Mouse (Mus musculus): Measurements from ENCODE around the gene Ptpra. TPM values are rescaled to one million over a fixed set of nuclear protein-coding genes. Genes with fewer than 3 reads are reported as not detected.

The Ptpra gene
- 19.4 and 23.3 TPM in 2 replicates for polyA plus RNA-seq (2012)

DNA sequence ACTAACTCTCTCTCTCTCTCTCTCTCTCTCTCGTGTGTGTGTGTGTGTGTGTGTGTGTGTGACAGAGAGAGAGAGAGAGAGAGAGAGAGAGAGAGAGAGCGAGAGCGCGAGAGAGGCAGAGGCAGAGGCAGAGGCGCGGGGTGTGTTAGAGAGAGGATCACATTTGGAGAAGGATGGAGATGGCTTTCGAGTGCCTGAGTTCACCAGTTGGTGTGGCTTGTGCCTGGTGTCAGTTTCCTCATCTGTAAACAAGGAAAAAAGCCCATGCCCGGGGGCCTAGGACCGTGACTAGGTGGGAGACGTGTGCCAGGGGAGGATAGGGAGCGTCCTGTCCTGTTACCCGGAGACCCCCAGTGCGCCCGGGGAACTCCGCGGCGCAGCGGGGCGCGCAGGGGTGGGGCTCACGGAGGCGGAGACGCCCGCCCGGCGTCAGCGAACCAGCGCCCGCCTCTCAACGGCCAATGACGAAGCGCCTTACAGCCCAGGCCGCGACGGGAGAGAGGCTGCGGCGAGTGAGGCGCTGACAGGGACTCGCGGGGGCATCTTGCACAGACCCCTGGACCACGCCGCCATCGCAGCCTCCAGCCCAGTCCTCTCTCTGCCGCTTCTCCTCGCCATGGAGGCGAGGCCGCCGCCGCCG is at the start of gene Ptpra:
Gene Ptpra (plus strand): TSS at position 485 of the 640 bp plus-strand sequence.

DNA sequence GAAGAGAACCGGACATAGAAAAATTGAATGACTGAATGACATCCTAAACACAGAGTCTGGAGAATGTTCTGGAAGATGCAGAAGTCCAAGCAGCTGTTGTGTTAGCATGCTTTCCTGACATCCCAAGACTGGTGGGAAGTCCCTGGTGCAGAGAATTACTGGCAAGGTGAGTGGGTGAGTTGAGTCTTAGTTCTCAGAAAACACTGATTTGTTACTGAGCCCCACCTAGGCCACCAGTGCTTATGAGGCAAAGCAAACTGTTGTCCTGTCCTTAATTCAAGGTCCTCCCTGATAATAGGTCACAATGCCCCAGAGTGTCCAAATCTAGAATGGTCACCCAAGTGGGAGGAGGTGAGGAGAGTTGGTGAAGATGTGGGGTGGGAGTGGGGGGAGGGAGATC is 45.1 kb upstream of the Ptpra start, which contains the start of the genes Gm28372 and 1700020A23Rik:
Gene Gm28372 (plus strand): TSS at position 301 of the 400 bp plus-strand sequence.
Gene 1700020A23Rik (plus strand): TSS at position 321 of the 400 bp plus-strand sequence.

DNA sequence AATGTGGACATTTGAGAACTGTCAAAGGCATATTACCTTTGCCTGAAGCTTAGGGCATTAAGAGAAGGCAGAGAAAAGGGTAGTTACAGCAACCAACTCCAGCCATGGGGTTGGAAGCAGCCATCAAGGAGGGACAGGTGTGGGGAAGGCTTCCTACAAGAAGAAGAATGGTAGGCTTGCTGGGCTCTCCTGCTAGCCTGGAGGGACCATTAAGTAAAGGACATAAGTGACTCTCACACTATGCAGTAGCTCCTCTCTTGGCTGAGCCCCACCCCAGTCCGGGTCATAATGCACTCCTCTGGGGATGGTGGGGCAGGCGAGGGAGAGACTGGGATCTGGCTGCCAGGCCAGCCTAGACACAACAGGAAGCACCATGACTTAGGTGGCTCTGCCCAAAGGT is 43.9 kb upstream of the Ptpra start, which contains the start of gene Tmem239:
Gene Tmem239 (plus strand): TSS at position 301 of the 400 bp plus-strand sequence.

DNA sequence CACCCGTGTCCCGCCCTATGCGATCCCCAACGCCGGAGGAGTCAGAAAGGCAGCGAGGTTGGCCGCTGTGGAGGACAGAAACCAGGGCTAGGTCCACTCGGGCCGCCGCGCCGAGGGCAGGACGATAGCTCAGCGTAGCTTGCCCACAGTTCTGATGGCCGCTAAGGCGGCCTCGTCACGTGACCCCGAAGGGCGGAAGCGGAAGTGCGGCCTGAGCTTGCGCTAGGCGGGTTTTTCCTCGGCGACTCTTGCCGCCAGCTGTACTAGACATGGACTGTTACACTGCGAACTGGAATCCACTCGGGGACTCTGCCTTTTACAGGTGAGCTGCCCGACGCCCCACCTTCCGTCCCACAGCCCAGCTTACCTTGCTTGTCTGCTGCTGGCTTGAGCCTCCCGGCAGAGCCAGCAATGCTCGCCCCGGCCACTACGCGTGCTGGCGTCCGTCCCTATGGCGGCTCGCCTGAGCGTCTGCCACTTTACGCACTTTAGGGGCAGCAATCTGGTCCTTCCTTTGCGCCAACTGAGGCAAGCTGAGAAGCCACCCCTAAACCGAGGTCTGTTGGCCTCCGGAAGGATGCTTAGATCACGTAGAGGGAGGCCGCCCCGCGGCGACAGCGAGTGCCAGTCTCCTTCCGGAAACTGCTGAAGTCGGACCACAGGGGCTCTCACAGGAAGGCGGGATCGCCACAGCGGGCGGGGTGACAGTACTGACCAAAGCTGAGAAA is 25.8 kb upstream of the Ptpra start, which contains the start of the genes Vps16 and Pced1a:
Gene Vps16 (plus strand): TSS at position 214 of the 728 bp plus-strand sequence.
Gene Pced1a (minus strand): TSS at position 576 of the 728 bp plus-strand sequence.

DNA sequence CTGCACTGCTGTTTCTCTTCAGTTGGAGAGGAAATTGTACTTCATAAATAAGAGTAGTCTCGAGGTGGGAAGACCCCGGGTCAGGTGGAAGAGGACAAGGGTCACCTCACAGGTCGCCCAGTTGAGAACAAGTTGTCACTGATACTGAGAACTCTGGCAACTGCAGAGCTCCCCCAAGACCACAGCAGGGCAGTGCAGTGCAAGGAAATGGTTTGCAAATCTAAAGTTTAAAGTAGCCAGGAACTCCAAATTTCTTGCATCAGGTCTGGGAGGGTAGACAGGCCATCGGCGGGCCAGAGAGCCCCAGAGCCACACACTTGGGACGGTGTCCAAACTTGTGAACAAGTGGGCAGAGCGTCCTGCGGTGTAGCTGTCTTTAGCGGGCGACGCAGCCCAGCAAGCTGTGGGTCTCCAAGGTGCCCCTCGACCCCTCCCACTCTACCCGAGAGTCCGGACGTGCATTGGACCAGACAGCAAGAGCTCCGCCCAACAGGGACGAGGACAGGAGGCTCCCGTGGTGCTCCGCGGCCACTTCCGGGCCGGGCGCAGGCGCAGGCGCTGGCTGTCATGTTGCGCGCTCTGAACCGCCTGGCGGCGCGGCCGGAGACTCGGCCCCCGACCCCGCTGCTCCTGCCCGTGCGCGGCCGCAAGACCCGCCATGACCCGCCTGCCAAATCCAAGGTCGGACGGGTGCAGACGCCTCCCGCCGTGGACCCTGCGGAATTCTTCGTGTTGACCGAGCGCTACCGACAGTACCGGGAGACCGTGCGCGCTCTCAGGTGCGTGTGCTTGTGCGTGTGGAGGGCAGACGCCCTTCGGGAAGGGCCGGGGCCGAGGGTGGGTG is 113.4 kb downstream of the Ptpra start, which contains the start of gene Mrps26:
Gene Mrps26 (plus strand): TSS at position 531 of the 844 bp plus-strand sequence.

DNA sequence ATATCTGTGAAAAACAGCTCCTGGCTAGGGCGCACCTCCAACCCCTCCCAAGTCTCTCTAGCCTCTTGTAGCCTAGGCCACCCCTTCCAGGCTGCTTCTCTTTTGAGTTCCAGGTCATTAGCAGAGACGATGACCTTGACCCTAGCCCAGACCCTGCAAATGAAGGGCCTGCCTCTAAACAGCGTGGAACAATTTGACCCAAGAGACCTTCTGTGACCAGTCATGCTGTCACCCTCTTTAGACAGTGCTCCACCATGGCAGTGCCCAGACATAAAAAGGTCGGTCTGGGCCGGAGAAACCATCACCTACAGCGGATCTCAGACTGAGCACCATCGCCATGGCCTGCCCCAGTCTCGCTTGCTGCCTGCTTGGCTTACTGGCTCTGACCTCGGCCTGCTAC is 125.8 kb downstream of the Ptpra start, which contains the start of gene Oxt:
Gene Oxt (plus strand): TSS at position 301 of the 400 bp plus-strand sequence.

DNA sequence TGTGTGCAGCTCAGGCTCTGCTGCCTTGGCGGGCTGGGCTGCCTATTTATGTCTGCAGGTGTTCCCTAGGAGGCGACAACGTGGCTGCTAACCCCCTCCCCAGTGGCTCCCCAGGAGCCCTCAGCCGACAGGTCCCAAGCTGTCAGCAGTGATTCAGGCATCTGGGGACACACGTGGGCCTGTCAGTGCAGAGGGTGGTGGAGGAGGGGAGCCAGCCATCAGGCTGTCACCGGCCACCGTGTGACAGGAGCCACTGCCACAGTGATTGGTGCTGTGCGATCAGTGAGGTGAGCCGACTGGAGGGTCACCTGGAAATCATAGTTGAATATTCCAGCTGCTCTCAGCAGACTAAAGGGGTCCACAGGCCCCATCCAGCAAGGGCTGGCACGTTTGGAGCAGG is 132.5 kb downstream of the Ptpra start, which contains the start of gene Avp:
Gene Avp (minus strand): TSS at position 3 of the 400 bp plus-strand sequence.

Other genes with a start within 250 kb of the Ptpra start
- 83.3 and 119 TPM in 2 replicates for gene Nop56, start 175.8 kb upstream of the Ptpra start, polyA plus RNA-seq (2012)
- gene Idh3b, start 165.7 kb upstream of the Ptpra start, polyA plus RNA-seq (2012) = 108 and 112 TPM in 2 replicates
- 0.02 and 0.04 TPM in 2 replicates for gene Ebf4, start 155.1 kb upstream of the Ptpra start, polyA plus RNA-seq (2012)
- gene Cpxm1, start 52.7 kb upstream of the Ptpra start, polyA plus RNA-seq (2012) = 0.91 and 2.6 TPM in 2 replicates
- gene Gm28372, start 45.0 kb upstream of the Ptpra start, polyA plus RNA-seq (2012) = not detected in 2 replicates
- gene 1700020A23Rik, start 45.0 kb upstream of the Ptpra start, polyA plus RNA-seq (2012) = not detected in 2 replicates
- gene Tmem239, start 43.8 kb upstream of the Ptpra start, polyA plus RNA-seq (2012) = not detected in 2 replicates
- gene Vps16, start 25.9 kb upstream of the Ptpra start, polyA plus RNA-seq (2012) = 16.1 and 20.4 TPM in 2 replicates
- gene Pced1a, start 25.6 kb upstream of the Ptpra start, polyA plus RNA-seq (2012) = 17.7 and 21.0 TPM in 2 replicates
- gene Mrps26, start 113.5 kb downstream of the Ptpra start, polyA plus RNA-seq (2012) = 135 and 170 TPM in 2 replicates
- gene Oxt, start 125.9 kb downstream of the Ptpra start, polyA plus RNA-seq (2012) = not detected in 2 replicates
- gene Avp, start 132.3 kb downstream of the Ptpra start, polyA plus RNA-seq (2012) = 0.13 TPM in 1 of 2 replicates, not detected in the other
- 0.65 and 0.66 TPM in 2 replicates for gene Fastkd5, start 179.7 kb downstream of the Ptpra start, polyA plus RNA-seq (2012)
- 0.86 and 1.3 TPM in 2 replicates for gene Ubox5, start 179.8 kb downstream of the Ptpra start, polyA plus RNA-seq (2012)
- 1.6 and 2.8 TPM in 2 replicates for gene Lzts3, start 192.5 kb downstream of the Ptpra start, polyA plus RNA-seq (2012)
- gene Ddrgk1, start 214.4 kb downstream of the Ptpra start, polyA plus RNA-seq (2012) = 102 and 134 TPM in 2 replicates
- 5.6 and 6.6 TPM in 2 replicates for gene Itpa, start 217.3 kb downstream of the Ptpra start, polyA plus RNA-seq (2012)
- 0.20 and 0.22 TPM in 2 replicates for gene Slc4a11, start 247.2 kb downstream of the Ptpra start, polyA plus RNA-seq (2012)

Data from megakaryocyte-erythroid progenitor cell, adult 5 weeks (primary cell).